Mouse (Mus musculus) inflammation-experienced regulatory T-cells, adult 6 months (primary cell): ENCODE data around the gene Clca1. TPM values are rescaled to one million over a fixed set of nuclear protein-coding genes. Genes with fewer than 3 reads are reported as not detected.

Source experiments
- polyA plus RNA-seq, 3 experiments: library from polyadenylated mRNA; unstranded; fragments of 100-300 nt; shearing (Covaris generic); gene quantifications; one replicate each; pipeline ENCODE4 v1.2.1; 2017

Clca1 gene
- polyA plus RNA-seq, 3 experiments from 2014 or later: not detected

Other genes with a start within 250 kb of the Clca1 start
- gene Clca3a2, start 213.3 kb downstream of the Clca1 start, polyA plus RNA-seq: not detected
- gene Clca3b, start 183.4 kb downstream of the Clca1 start, polyA plus RNA-seq: not detected
- gene Clca4b, start 100.2 kb downstream of the Clca1 start, polyA plus RNA-seq: not detected
- not detected for gene Clca4a, start 57.7 kb downstream of the Clca1 start, polyA plus RNA-seq
- not detected for gene Clca2, start 66.7 kb upstream of the Clca1 start, polyA plus RNA-seq
- 1 to 10 TPM; 5.6 to 8.6 (median 7.9) TPM for gene Odf2l, start 85.8 kb upstream of the Clca1 start, polyA plus RNA-seq